Mouse (Mus musculus): ENCODE data around the gene Krtap17-1. TPM values are rescaled to one million over a fixed set of nuclear protein-coding genes. Genes with fewer than 3 reads are reported as not detected.

Gene Krtap17-1
- polyA plus RNA-seq (2015; fragmentation: Nextera tagmentation; extraction: Ambion mirVana): not detected in 2 replicates

GRCm38 (mm10) chr11:99993620-99994383 lies at the start of gene Krtap17-1:
Krtap17-1 (minus strand) TSS chr11:99993994.

DNA sequence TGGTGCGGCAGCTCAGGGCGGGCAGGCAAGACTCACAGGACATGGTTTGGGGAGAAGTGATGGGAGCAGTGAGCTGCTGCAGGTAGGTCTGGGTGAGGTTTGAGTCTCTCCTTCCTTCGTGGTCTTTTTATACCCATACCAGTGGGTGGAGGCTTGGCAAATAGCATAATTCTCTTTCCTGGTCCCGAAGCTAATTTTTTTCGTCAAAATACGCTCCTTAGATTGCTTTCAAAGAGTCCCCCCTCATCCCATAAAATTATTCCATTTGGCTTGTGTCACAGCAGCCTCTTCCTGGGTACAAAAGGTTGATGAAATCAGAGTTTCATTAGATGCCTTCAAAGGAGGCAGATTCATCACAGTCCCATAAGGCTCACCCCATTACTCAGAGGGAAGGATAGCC lies 47.7 kb upstream of the Krtap17-1 start, which contains the start of gene Krt34:
Krt34 (minus strand) TSS at position 101 of the 400 bp plus-strand sequence.

DNA sequence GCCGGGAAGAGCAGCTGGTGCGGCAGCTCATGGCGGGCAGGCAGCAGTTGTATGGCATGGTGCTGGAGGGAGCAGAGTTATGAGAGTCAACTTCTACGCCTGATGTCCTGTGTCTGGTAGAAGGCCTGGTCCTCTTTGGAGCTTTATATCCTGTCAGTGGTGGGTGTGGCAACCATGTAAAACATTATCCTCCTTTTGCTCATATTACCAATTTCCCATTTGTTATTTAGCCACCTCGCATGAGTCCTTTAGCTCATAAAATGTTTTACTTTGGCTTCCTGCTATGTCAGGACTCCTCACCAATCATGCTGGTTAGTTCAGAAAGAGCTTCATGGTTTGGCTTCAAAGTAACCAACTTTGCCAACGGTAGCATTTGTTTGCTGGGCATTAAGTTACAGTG lies 36.0 kb upstream of the Krtap17-1 start, which contains the start of gene Krt33b:
Krt33b (minus strand) TSS at position 101 of the 400 bp plus-strand sequence.

GRCm38 (mm10) chr11:100016112-100016511 lies 22.3 kb upstream of the Krtap17-1 start, which contains the start of gene Krt33a:
Krt33a (minus strand) TSS chr11:100016212.

GRCm38 (mm10) chr11:99986180-99986647 lies 7.6 kb downstream of the Krtap17-1 start, which contains the start of gene Krtap16-1:
Krtap16-1 (minus strand) TSS chr11:99986597.

DNA sequence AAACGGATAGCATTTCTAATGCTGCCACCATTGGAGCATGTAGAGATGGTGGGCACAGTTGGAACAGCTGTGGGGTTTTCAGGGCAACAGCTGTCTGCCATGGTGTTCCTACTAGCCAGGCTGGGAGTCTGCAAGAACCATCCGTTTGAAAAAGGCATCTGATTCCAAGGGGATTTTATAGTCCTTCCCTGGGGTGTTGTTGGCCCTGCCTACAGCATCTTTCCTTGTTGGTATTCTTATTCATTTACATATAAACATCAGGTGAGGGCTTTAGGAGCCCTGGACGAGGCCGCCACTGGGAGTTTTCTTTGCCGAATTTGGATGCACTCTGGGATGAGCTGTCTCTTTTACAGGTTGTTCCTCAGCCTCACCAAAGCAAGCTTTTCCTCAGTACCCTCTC lies 14.8 kb downstream of the Krtap17-1 start, which contains the start of gene Krtap29-1:
Krtap29-1 (minus strand) TSS at position 101 of the 400 bp plus-strand sequence.

GRCm38 (mm10) chr11:99948175-99948574 lies 45.6 kb downstream of the Krtap17-1 start, which contains the start of gene Krtap9-5:
Krtap9-5 (plus strand) TSS chr11:99948475.

Other genes starting within 250 kb of the Krtap17-1 start
- not detected in 2 replicates for gene Gm11595, start 221.1 kb downstream of the Krtap17-1 start, polyA plus RNA-seq (2015; fragmentation: Nextera tagmentation; extraction: Ambion mirVana)
- gene Krtap4-8, start 213.3 kb downstream of the Krtap17-1 start, polyA plus RNA-seq (2015; fragmentation: Nextera tagmentation; extraction: Ambion mirVana): not detected in 2 replicates
- gene Krtap4-9, start 208.8 kb downstream of the Krtap17-1 start, polyA plus RNA-seq (2015; fragmentation: Nextera tagmentation; extraction: Ambion mirVana): not detected in 2 replicates
- gene Gm11596, start 200.5 kb downstream of the Krtap17-1 start, polyA plus RNA-seq (2015; fragmentation: Nextera tagmentation; extraction: Ambion mirVana): not detected in 2 replicates
- gene Gm11569, start 195.1 kb downstream of the Krtap17-1 start, polyA plus RNA-seq (2015; fragmentation: Nextera tagmentation; extraction: Ambion mirVana): not detected in 2 replicates
- not detected in 2 replicates for gene Gm11554, start 189.5 kb downstream of the Krtap17-1 start, polyA plus RNA-seq (2015; fragmentation: Nextera tagmentation; extraction: Ambion mirVana)
- not detected in 2 replicates for gene Krtap4-13, start 184.1 kb downstream of the Krtap17-1 start, polyA plus RNA-seq (2015; fragmentation: Nextera tagmentation; extraction: Ambion mirVana)
- not detected in 2 replicates for gene Gm11564, start 178.3 kb downstream of the Krtap17-1 start, polyA plus RNA-seq (2015; fragmentation: Nextera tagmentation; extraction: Ambion mirVana)
- not detected in 2 replicates for gene 2300003K06Rik, start 155.9 kb downstream of the Krtap17-1 start, polyA plus RNA-seq (2015; fragmentation: Nextera tagmentation; extraction: Ambion mirVana)
- not detected in 2 replicates for gene Krtap4-16, start 142.4 kb downstream of the Krtap17-1 start, polyA plus RNA-seq (2015; fragmentation: Nextera tagmentation; extraction: Ambion mirVana)
- not detected in 2 replicates for gene Gm11568, start 136.1 kb downstream of the Krtap17-1 start, polyA plus RNA-seq (2015; fragmentation: Nextera tagmentation; extraction: Ambion mirVana)
- not detected in 2 replicates for gene Gm11559, start 129.5 kb downstream of the Krtap17-1 start, polyA plus RNA-seq (2015; fragmentation: Nextera tagmentation; extraction: Ambion mirVana)
- not detected in 2 replicates for gene Krtap9-1, start 120.6 kb downstream of the Krtap17-1 start, polyA plus RNA-seq (2015; fragmentation: Nextera tagmentation; extraction: Ambion mirVana)
- not detected in 2 replicates for gene Gm11567, start 114.8 kb downstream of the Krtap17-1 start, polyA plus RNA-seq (2015; fragmentation: Nextera tagmentation; extraction: Ambion mirVana)
- not detected in 2 replicates for gene Krtap31-1, start 86.1 kb downstream of the Krtap17-1 start, polyA plus RNA-seq (2015; fragmentation: Nextera tagmentation; extraction: Ambion mirVana)
- not detected in 2 replicates for gene Gm11565, start 79.2 kb downstream of the Krtap17-1 start, polyA plus RNA-seq (2015; fragmentation: Nextera tagmentation; extraction: Ambion mirVana)
- gene Krtap31-2, start 57.7 kb downstream of the Krtap17-1 start, polyA plus RNA-seq (2015; fragmentation: Nextera tagmentation; extraction: Ambion mirVana): not detected in 2 replicates
- gene Krtap9-5, start 45.5 kb downstream of the Krtap17-1 start, polyA plus RNA-seq (2015; fragmentation: Nextera tagmentation; extraction: Ambion mirVana): not detected in 2 replicates
- gene Krtap29-1, start 14.9 kb downstream of the Krtap17-1 start, polyA plus RNA-seq (2015; fragmentation: Nextera tagmentation; extraction: Ambion mirVana): not detected in 2 replicates
- gene Krtap16-1, start 7.4 kb downstream of the Krtap17-1 start, polyA plus RNA-seq (2015; fragmentation: Nextera tagmentation; extraction: Ambion mirVana): not detected in 2 replicates
- not detected in 2 replicates for gene Krt33a, start 22.2 kb upstream of the Krtap17-1 start, polyA plus RNA-seq (2015; fragmentation: Nextera tagmentation; extraction: Ambion mirVana)
- gene Krt33b, start 35.9 kb upstream of the Krtap17-1 start, polyA plus RNA-seq (2015; fragmentation: Nextera tagmentation; extraction: Ambion mirVana): not detected in 2 replicates
- not detected in 2 replicates for gene Krt34, start 47.6 kb upstream of the Krtap17-1 start, polyA plus RNA-seq (2015; fragmentation: Nextera tagmentation; extraction: Ambion mirVana)
- not detected in 2 replicates for gene Krt31, start 56.6 kb upstream of the Krtap17-1 start, polyA plus RNA-seq (2015; fragmentation: Nextera tagmentation; extraction: Ambion mirVana)
- gene Krt32, start 94.2 kb upstream of the Krtap17-1 start, polyA plus RNA-seq (2015; fragmentation: Nextera tagmentation; extraction: Ambion mirVana): not detected in 2 replicates
- not detected in 2 replicates for gene Krt35, start 102.2 kb upstream of the Krtap17-1 start, polyA plus RNA-seq (2015; fragmentation: Nextera tagmentation; extraction: Ambion mirVana)
- 0.12 and 0.14 TPM in 2 replicates for gene Krt36, start 111.6 kb upstream of the Krtap17-1 start, polyA plus RNA-seq (2015; fragmentation: Nextera tagmentation; extraction: Ambion mirVana)
- 0.33 and 5.9 TPM in 2 replicates for gene Krt13, start 127.6 kb upstream of the Krtap17-1 start, polyA plus RNA-seq (2015; fragmentation: Nextera tagmentation; extraction: Ambion mirVana)
- 0.66 and 2.0 TPM in 2 replicates for gene Krt15, start 141.9 kb upstream of the Krtap17-1 start, polyA plus RNA-seq (2015; fragmentation: Nextera tagmentation; extraction: Ambion mirVana)
- gene Krt19, start 154.7 kb upstream of the Krtap17-1 start, polyA plus RNA-seq (2015; fragmentation: Nextera tagmentation; extraction: Ambion mirVana): 37.9 and 40.8 TPM in 2 replicates
- 0.08 TPM in 1 of 2 replicates, not detected in the other for gene Krt9, start 199.3 kb upstream of the Krtap17-1 start, polyA plus RNA-seq (2015; fragmentation: Nextera tagmentation; extraction: Ambion mirVana)
- gene Krt14, start 213.6 kb upstream of the Krtap17-1 start, polyA plus RNA-seq (2015; fragmentation: Nextera tagmentation; extraction: Ambion mirVana): 9.3 and 9.4 TPM in 2 replicates

Data from adrenal gland, postnatal 0 days (tissue).